Mouse (Mus musculus) frontal cortex, postnatal 10 days (tissue): ENCODE measurements around the gene Zfp296.

ENCODE experiments used
- DNase-seq, 2 experiments: peaks; one replicate each; pipeline ENCODE4 v3.0.0; 2022; ENCODE audit warnings: low spot score in 2 of 2, mixed read lengths in 1 of 2

The Zfp296 gene

DNA sequence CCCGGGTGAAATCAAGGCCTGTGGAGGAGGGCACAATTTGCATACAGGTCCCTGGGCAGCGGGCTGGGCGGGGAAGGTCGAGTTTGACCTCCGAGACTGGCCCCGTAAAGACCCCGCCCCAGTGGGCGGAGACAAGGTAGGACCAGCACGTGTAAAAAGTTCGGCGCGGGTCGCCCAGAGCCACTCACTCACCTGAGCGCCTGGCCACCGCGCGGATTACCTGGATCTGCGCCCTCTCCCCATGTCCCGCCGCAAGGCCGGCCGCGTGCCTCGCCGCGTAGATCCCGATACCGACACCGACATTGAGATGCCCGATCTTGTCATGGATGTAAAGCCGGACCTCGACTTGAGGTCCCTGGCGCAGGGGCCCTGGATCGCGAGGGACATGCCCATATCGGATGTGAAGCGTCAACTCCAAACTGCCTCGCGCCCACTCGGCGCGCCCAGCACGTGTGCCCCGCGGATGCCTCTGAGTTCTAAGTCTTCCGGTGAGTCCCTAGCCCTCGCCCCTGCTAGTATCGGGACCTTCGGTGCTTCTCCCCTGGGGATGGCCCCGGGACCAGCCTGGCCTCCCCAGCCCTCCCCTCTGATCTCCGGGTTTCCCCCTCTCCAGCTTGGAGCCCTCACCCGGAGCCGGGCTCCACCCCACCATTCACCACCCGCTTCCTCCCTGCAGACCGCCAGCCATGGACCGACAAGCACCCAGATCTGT, at the start of gene Zfp296, which contains the start of gene Gemin7:
Gene Zfp296, plus strand, starts transcription at position 147 of the 712 bp plus-strand sequence.
Gene Gemin7, minus strand, starts transcription at position 455 of the 712 bp plus-strand sequence.
- no peak for DNase-seq

DNA sequence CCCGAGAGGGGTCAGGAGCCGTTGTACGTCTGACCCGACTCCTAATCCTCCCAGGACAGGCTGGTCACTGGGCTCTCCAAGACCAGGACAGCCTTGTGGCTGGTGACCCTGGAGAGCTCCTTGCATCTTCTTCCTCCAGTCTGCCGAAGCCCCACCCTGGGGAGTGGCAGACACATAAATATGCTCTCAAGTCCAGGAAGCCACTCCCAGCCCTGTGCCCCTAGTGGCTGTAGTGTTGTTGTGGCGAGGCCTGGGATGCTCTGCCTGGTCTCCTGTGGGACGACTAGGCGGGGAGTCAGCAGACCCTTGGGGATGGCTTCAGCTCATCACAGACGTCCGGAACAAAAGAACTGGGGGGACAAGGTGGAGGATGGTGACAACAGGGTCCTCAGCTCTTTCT, 46.0 kb upstream of the Zfp296 start:
- DNase-seq, result no peak

DNA sequence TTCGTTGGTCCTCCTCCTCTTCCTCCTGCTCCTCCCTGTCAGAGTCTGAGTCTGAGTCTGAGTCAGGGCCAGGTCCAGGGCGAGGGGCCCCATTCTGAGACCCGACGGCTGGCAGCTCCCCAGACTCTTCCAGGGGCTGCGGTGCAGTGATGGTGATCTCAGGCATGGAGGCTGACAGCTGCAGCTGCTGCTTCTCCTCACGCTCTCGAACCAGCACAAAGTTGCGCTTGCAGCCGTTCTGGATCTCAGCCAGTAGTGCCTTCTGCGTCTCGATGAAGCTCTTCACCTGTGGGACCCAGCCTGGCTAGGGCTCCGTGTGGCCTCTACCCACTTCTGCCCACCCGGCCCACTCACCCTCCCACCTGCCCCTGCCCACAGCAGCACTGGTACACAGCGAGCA, 44.8 kb upstream of the Zfp296 start:
- DNase-seq, result no peak

DNA sequence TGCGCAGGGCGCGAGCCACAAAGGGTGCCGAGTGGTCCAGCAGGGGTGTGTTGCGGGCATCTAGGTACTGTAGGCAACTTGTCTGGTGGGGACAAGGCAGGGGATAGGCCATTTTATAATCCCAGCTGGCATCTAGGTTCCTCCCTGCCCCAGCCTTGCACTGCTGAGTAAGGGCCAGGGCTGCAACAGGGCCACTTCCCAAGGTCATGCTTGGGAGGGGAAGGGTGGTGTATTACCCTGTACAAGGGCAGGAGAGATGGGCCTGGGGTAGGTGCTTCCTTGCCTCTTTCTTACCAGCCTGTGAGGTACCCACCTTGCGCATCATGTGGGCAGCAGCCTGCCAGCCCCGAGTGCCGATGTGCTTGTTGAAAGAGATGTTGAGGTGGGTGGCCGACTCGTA, 42.4 kb upstream of the Zfp296 start:
- no peak for DNase-seq

DNA sequence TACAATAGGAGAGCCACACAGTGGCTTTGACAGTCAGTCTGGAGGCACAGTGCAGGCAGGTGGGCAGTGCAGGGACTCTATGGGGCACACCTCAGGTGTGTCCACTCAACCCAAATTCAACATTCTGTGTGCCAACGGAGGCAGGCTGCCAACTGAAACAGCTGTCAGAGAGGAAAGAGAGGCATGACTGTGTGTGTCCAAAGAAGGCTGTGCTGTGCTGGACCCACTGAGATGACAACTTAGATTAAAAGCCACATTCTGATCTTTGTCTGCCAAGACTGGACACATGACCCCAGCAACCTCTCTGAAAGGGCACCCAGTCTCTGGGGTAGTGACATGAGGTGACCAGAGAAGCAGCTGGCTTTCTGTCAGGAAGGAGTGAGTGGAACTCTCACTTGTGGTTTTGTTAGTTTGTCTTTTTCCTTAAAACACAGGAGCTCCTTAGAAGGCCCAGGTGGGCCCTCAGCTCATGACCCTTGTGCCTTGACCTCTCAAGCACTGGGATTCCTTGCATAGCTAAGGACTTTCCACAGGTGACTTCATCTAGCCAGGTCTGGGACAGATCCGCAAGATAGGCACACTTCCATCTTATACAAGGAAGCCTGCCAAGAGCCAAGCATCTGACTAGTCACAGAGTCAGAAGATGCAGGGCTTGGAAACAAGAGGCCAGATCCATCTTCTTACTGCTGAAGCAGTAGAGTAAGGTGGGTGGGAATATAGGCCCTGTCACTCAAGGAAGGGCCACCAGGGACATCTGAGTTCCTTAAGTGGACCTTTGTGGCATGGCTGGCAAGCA, 36.1 kb upstream of the Zfp296 start:
- no peak for DNase-seq

DNA sequence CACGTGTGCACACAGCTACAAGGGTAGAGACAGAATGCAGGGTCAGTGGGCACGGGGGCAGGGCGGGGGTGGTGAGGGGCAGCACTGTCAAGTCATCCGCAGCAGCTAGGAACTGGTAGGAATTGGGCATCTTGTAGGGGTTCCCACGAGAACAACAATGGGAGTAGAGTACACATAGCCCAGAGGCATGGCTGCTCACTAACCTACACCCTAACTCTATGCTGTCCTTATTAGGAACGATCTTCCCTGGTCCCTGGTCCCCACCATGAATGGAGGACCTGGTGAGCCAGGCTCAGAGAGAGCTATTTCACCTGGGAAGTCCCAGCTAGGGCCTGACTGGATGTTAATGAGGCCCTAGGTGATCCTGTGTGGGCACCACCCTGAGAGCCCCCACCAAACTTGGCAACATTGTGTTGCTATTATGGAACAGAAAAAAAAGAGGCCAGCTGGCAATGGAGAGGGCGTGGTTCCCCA, 35.4 kb upstream of the Zfp296 start:
- DNase-seq, result no peak

DNA sequence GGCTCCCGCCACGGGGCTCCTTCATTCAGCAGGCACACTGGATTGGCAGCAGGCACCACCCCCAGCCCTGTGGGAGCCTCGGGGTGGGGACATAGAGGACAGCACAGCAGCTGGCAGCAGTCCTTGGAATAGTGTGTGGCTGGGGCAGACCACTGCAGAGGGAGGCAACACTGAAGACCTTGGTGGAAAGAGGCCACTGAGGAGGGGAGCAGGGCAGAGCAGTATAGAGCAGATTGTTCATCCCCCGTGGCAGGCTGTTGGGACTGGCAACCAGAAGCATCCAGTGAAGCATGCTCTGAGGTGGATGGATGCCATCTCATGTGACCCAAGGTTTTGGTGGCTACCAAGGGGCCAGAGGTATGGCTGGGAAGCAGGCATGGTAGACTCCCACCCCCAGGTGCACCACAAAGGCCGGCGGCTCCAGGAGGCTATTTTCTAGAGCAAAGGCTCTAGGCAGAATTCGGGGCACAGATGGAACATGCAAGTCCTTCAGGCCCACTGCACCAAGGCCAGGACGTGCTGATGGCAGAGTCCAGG, 34.9 kb upstream of the Zfp296 start:
- DNase-seq, result peak in 1 of 2 experiments; percentile 68

DNA sequence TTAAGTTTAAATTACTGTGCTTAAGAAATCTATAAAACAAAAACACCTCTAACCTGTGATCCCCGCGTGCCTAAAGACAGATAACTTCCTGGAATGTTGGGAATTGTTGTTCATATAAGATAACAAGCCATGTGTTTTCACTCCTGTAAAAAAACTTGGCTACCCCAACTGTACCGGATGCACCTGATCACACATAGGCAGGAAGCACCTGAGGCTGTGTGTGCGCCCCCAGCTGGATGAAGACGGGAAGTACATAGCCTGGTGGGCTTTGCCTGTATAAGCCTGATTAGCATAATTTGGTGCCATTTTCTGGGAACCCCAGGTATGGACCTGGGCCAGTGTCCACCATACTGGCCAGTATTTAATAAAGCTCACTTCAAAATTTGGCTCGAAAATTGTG, 33.5 kb upstream of the Zfp296 start:
- DNase-seq, result no peak

DNA sequence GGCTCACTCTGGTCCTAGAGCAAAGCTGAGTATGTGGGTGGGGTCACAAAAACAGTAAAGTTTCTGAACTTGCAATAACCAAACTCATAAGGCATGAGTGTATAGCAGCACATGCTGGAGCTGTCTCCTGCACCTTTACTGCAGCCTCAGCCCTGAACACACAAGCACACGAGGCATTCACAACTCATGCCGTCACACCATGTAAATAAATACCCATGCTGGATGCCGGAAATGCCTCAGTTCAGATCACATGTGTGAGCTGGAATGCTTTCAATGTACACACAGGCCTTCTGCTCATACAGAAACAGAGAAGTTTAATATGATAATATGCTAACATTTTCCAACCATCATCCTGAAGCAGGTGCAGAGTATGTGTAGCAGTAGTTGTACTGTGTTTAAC, 31.1 kb upstream of the Zfp296 start:
- DNase-seq, result no peak

DNA sequence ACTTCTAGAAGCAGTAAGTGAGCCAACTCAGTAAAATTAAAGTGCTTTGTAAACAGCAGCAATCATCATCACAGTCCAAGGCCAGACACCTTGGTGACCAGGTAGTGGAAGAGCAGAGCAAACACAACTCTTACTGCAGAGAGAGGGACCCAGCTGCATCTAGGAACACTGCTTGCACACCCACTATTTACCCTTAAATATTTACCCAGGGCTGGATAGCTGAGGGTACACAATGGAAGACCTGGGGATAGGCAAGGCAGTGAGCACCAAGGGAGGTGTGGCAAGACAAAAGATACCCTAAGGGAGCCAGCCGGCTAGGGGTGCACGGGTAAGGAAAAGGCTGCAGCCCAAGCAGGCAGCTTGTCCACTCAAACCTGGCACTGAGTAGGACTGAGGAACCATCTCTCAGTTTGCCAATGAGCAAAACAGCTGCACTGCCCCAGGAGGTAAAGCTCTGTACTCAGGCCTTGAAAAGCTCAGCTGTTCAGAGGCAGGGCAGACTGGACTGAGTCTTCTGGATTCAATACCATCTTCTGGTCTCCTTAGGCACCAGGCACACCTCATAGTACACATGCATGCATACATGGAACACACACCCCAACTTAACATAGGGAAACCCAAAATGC, 29.6 kb upstream of the Zfp296 start:
- DNase-seq, result no peak

DNA sequence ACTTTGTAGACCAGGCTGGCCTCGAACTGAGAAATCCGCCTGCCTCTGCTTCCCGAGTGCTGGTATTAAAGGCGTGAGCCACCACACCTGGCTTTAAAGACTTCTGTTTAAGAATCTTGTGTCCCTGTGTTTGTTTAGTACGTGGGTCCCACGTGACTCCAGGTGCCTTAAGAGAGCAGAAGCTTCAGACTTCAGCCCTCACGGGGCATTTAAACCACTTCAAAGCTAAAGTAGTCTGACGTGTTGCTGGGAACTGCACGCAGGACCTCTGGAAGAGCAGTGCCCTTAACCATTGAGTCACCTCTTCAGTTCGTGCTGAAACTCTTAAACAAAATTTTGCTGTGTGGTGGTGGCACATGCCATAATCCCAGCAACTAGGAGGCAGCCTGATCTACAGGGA, 27.7 kb upstream of the Zfp296 start:
- DNase-seq, result no peak

DNA sequence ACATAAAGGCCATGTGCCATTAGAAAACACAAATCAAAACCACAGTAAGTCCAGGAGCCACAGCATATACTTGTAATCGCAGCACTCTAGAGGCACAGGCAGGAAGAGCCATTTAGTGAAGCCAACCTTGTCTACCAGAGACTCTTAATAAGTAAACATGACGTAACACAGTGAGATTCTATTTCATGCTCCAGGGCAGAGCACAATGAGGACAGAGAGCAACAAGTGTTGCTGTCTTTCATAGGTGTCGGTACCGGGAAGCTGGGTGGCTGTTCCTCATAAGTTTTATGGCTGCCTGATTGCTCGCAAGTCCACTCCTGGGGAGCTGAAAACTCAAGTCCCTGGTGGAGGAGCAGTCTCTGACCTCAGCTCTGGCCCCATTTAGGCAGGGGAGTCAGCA, 25.5 kb upstream of the Zfp296 start:
- DNase-seq, result no peak

DNA sequence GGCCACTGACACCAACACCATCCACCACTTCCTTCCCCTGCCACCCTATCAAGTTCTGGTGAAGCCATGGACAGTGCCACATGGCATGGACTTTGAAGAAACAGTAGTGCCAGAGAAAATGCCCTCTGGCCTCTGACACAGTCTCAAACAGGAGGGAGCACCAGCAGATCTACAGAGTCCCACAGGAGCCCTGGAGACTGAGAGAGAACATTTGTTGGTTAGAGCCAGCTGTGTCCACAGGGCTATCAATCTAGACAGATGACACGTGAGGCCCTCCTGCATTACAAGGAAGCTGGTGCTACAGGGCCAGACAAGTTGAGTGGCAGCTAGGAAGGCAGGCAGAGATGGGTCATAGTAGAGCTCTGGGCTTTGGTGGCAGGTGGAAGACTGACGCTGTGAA, 24.6 kb upstream of the Zfp296 start:
- DNase-seq, result no peak

DNA sequence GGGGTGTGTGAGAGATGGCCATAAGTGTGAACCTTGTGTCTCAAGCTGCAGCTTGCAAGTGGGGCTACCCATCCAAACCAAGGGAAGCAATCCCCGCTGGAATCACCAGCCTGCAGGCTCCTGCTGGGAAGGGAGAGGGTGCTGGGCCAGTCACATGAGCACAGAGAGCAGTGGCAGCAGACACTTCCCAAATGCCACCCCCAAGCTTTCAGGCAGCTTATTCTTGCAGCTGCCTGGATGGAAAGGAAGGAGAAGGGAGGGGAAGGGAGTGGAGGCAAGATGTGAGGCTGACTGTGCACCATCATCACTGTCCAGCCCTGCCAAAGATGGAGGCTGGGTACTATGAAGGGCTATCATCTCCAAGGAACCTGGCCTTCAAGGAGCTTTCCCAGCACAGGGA, 22.9 kb upstream of the Zfp296 start:
- DNase-seq, result no peak

DNA sequence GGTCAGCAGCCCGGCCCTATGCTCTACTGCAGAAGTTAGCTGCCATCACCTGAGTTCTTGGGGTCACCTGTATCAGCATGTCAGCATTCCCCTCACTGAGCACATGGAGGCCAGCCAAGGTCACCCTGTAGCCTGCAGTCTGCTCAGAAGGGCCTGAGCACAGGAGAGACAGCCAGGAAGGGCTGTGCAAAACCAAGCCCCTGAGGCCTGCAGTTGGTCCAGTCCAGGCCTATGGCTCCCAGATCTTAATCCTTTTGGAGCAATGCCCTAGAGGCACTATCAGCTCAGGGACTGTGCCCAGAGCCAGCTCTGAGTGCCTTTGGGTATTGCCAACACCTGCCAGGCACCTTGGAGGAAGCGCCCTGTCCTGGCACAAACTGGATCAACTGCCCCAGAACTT, 20.0 kb upstream of the Zfp296 start:
- no peak for DNase-seq

DNA sequence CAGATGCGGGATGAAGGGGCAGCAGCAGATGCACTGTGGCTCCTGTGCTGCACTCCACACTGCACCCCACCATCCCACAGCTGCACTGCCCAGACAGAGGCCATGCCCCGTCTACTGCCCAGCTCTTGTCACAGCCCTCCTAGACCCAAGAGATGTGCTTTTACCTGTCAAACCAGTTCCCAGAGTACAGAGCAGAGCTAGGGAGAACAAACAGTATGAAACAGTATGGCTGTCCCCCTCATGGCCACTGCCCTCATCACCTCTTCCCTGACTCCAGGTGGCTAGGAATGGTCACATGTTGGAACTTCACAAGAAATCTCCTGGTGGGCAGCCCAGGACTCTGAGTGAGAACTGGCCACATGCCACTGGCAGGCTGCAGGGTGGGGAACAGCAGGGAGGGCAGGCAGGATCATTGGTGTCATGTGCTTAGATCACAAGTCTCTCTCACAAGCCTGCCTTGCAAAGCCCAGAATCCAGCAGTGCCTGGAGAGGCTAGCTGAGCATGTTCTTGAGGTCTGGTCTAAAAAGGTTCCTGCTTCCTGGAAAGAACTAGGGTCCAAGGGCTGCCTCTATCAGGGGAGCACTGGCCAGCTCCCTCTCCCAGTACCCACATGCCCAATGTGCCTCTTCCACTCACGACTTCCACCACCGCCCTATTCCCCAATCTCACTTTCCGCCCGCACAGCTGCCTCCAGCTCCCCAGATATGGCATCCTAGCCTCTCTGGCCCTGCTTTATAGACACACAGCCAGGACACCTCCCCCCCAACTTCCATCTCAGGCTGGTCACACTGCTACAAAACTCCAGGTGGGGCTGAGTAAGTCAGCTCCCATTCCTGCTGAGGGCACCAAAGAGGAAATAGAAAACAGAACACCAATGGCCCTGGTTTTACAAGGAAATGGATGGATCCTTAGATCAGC, 18.8 kb upstream of the Zfp296 start:
- DNase-seq, result no peak

DNA sequence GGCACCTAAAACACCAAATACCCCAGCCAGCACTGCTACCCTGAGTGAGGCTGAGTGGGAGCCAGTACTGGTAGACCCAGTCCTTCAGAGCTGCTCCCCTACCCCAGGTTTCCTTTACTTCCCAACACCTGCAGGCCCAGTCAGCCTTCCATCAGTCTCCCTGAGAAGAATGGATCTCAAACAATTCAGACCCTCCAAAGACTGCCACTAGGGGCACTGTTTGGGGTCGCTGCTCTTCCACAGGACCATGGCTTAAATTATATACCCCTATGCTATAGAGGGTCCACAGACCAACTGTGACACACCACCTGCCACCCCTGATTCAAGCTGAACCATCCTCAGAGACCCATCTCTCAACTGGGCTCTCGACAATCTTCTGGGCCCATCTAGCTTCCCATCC, 18.1 kb upstream of the Zfp296 start:
- no peak for DNase-seq

DNA sequence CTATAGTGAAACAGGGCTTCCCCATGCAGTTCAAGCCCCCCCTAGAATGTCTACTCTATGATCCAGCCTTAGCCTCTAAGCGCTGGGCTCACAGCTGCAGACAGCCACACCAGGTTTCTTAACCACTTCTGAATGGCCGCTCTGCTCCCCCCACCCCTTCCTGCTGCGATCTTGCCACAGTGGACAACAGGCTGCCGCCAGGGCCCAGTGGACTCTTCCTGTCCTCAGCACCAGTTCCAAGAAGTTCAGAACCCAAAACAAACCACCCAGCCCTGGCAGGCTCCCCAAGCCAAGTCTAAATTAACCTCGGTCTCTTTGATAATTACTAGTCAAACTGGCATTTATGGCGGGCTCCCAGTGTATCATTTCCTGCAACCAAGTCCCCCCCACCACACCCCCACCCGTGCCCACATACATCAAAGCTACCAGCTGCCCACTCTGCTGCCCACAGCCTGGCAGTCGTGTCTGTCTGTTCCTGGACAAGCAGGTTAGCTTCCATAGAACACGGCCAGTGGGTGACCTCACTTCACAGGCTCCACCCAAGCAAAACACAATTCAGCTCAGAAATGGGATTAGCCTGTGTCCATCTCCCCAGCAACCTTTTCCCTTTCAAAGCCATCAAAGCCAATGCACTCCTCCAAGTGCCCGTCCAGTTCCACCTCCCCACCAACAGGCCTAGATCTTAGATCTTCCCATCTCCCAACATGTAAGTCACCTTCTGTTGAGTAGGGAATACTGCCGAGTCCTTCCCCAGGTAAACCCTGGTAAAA, 16.4 kb upstream of the Zfp296 start:
- no peak for DNase-seq

DNA sequence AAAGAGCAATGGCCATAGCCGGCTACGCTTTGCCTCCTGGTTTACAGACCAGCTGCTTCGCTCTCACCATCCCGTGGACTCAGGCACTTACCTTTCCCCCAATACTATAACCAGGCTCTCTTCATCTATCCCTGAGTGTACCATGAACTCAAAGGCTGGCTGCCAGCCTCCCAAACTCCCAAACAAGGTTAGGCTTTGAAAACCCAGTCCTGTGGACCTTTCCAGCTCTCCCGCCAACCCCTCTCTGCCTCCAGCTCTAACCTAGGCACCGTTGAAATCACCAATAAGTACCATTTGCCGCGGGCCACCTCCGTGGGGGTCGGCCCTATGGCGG, 15.7 kb upstream of the Zfp296 start:
- no peak for DNase-seq

DNA sequence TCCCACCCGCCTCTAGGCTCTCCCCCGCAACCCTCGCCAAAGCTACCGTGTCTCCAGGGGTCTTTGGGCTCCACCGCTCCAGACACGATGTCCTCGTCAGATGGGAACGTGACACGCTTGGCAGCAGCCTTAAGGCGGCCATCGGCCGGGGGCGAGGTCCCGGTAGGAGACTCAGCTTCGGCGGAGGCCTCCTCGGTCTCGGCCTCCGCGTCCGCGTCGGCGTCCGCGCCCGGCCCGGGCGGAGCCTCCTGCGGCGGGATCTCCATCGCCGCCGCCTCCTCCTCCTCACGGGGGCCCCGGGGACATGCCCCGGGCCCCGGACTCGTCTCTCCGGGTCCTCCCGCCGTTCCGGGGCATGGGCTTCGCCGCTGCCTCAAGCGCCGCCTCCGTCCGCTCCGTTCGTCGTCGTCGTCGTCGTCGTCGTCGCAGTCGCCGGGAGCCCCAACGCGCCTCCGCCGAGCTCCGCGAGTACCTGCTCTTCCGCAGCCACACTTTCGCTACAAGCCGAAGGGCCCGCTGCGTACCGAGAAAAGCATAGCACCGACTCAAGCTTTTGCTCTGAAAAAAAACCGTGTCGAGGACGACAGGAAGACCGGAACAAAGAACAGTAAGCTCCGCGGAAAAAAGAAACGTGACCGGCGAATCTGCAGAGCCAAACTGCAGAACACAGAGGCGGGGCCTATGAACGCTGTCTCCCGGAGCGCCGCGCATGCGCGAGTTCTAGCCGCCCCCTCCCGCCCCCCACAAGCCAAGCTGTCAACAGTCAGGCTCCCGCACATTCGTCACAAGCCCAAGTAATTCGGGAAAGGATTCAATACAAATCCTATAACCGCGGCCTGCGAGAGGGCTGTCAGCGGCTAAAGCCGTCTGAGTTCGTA, 15.1 kb upstream of the Zfp296 start:
- peak; percentile 66 to 87 for DNase-seq
